Mouse (Mus musculus): ENCODE measurements at regions not wholly inside any gene's neighbourhood (a gene's known extent, or its start where the extent isn't known, plus 50 kb on each side); places are given as distances from the start of the nearest gene placed in this dataset.
A peak's percentile ranks its signal among the peaks of the same experiment; 100 is the strongest.

DNA sequence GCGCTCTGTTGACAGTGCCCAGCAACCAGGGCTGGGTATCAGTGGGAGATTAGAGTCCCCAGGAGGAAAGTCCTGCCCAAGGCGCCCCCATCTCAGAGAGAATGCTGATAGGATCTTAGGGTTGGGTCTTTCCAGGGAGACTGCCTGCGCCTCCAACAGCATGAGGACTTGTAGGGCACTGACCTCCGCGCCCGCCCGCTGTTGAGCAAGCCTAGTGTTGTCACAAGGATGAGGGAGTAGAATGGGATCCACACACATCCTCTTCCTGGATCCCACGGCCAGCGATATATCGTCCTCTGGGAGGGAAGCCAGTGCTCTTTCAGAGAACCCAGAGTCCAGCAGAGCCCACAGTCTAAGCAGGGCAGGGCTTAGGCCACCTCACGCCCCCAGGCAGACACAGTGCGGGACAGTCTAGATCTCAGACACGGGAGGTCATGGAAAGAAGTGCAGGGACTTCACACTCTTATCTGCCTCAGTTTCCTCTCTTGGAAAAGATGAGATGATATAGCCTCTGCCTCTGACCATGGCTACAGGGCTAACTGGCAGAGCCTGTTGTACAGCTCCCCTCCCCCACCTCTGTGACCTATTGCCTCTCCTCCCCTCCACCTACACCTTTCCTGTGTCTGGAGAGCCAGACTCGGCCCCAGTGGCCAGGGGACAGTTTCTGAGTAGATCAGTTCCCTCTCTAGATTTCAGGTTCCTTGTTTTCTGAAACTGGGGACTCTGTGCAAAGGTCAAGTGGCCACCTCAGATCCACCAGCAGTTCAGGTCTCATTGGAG lies 52.0 kb upstream of the Dusp5 start:
- no peak overlapping the region for H3K4me3 ChIP-seq
- H3K36me3 ChIP-seq (ENCODE audit: poor library complexity, severe bottlenecking): no peaks in the 10 kb centered on the region
- no peaks in the 10 kb centered on the region for H3K27me3 ChIP-seq
- H3K4me1 ChIP-seq: no peaks in the 10 kb centered on the region
- no peak overlapping the region for H3K4me2 ChIP-seq
- 78% methylated on average over 14 of the region's 14 CpGs for WGBS
- no peak for ATAC-seq
- no peaks in the 10 kb centered on the region for H3K9me3 ChIP-seq (replicated peaks)
- no peak overlapping the region for H3K27ac ChIP-seq
- H3K9ac ChIP-seq: no peak overlapping the region

DNA sequence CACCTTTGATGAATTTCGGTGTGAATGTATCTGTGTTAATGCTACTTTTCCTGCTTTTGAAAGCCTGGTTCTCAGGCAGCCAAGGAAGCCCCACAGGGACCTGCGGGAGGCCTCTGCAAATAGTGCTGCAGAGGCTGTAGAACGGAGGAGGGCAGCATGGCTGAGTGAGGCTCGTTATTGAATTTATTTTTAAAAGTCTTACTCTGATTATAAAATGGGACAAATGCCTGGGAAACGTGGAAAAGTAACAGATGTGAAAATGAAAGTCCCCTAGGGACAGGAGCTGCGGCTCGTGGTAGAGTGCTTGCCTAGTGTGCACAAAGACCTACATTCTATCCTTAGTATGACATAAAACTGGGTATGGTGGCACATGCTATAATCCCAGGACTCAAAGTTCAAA lies 59.7 kb upstream of the Dusp5 start:
- Histone ChIP-seq H3K4me1 (no peaks in the 10 kb centered on the region), H3K9ac (no peak overlapping the region), H3K27me3 (no peaks in the 10 kb centered on the region), H3K36me3 (ENCODE audit: poor library complexity, severe bottlenecking) (no peaks in the 10 kb centered on the region), H3K4me3 (no peak overlapping the region), H3K4me2 (no peak overlapping the region), H3K27ac (no peak overlapping the region), H3K9me3 (replicated peaks) (peaks cover 7% of the 10 kb centered on the region; the same call in 1 of the 2 replicates)
- WGBS: 52% methylated on average over 7 of the region's 7 CpGs
- no peak for ATAC-seq

DNA sequence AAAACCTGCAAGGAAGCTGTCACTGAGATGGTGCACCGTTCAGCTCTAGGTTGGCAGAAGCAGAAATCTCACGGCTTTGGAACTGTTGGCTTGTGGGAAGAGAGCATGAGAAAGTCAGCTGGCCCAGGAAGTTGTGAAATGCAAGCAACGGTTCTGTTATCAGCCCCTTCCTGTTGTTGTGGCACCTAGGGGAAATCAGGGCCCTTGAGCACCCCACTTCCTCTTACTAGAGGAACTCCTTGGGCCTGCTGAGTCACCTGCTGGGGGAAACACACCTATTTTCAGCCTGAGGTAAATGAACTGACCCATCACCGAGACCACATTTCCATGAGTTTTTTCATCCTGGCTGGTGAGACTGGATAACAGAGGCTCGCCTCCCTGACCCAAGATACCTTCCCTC lies 64.2 kb upstream of the Dusp5 start:
- Histone ChIP-seq H3K4me1 (peaks cover 15% of the 10 kb centered on the region), H3K27ac (no peak overlapping the region), H3K4me2 (no peak overlapping the region), H3K4me3 (no peak overlapping the region), H3K9me3 (replicated peaks) (peaks cover 7% of the 10 kb centered on the region; the same call in 1 of the 2 replicates), H3K36me3 (ENCODE audit: poor library complexity, severe bottlenecking) (no peaks in the 10 kb centered on the region), H3K9ac (no peak overlapping the region), H3K27me3 (no peaks in the 10 kb centered on the region)
- WGBS: 82% methylated on average over 5 of the region's 5 CpGs
- ATAC-seq: no peak

DNA sequence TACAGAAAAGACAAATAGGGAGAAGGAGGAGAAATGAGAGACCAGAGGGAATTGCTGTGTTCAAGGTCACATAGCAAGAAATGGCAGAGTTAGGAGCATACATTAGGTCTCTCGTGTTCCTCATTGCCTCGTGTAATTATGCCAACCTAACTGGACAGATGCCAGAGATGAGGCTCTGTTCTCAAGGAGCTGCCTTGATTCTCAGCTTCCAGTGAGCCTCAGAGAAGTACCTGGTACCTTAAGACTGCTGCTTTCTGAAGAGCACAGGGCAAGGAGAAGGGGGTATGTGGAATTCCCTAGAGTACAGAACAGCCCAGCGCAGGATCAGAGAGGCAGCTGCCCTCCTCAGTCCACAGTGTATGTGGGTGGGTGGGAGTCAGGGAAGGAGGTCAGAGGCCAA lies 64.8 kb upstream of the Dusp5 start:
- Histone ChIP-seq H3K27ac (no peak overlapping the region), H3K36me3 (ENCODE audit: poor library complexity, severe bottlenecking) (no peaks in the 10 kb centered on the region), H3K4me3 (no peak overlapping the region), H3K27me3 (no peaks in the 10 kb centered on the region), H3K9me3 (replicated peaks) (peaks cover 7% of the 10 kb centered on the region; the same call in 1 of the 2 replicates), H3K9ac (no peak overlapping the region), H3K4me2 (no peak overlapping the region), H3K4me1 (peaks cover 20% of the 10 kb centered on the region)
- WGBS: 71% methylated on average over 3 of the region's 3 CpGs
- ATAC-seq: no peak

DNA sequence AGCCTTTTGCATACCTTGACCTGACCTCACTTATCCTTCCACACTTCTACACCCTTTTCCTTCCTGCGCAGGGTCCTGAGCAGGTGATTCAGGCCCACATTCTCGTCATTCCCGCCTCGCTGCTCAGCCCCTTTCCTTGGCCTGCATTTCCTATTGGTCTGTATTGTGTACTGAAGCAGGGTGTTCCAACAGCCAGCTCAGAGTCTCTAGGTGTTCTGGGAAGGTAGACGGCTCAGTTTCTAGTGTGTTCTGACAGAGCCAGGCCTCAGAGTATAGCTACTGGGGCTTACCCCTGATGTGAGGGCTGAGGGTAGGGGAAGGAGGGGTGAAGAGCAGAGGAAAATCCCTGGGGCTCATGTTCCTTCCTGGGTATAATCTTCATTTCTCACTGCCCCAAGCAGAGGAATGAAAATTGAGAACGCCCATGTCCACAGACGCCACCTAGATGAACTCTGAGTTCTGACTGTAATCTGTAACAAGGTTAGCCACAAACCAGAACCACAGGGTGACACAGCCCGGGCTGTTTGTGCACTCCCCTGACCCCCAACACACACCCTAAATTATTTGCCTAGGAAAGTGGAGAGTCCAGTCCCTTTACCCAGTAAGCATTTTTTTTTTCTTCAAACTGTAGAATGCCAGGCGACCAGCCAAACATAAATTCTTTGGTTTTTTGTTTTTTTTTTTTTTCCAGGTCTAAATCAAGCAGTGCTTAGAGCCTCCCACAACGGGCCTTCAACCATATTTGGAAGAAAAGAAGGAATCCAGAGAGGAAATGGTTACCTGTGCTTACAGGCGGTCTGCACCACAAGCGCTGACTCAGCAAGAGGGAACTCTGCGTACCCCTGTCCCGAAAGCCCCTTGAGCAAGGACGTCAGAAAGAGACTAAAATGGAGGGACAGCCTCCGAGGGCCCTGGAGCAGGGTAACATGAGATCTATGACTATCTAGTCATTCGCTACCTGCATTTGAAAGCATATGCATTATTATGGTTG lies 67.6 kb upstream of the Dusp5 start:
- 65% methylated on average over 17 of the region's 17 CpGs for WGBS
- Histone ChIP-seq H3K4me3 (no peak overlapping the region), H3K4me2 (peak overlapping the region; percentile 50), H3K4me1 (peaks cover 28% of the 10 kb centered on the region), H3K9me3 (replicated peaks) (peaks cover 3% of the 10 kb centered on the region; the same call in 1 of the 2 replicates), H3K27me3 (0 out of 2 replicates have a peak, but pooled peaks cover 3% of the 10 kb centered on the region), H3K9ac (no peak overlapping the region), H3K27ac (no peak overlapping the region), H3K36me3 (ENCODE audit: poor library complexity, severe bottlenecking) (no peaks in the 10 kb centered on the region)
- ATAC-seq: no peak

DNA sequence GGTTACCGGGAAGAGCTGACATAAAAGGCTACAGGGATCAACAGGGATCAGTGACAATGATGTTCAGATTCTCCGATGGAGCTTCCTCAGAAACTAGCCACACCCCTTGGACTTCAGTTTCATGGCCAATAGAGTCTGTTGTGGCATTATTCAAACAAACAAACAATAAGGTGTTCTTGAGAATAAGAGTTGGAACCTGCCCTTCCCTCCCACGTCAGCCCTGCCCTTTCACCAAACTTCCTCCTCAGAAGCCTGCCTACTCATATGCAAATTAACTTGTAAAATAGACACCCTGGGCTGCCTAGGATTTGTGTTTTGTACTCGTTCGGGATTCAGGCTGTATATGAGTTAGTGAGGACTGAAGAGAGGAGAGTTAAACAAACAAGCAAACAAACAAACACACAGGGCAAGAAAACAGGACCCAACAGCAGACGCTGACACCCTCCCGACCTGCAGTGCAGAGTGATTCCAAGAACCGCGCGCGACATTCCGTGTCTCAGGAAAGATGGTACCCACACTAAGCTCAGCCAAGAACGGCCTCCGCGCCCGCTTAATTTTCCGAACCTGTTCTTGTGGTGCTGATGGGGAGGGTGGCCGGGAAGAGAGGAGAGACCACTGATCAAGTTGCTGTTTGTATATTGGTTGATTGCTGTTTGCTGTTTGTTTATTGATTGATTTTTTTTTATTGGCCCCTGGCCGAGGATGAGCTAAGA lies 68.4 kb upstream of the Dusp5 start:
- H3K4me3 ChIP-seq: 0 out of 2 replicates have a peak overlapping the region, but pooled peaks have one; percentile 9
- WGBS: 3% methylated on average over 19 of the region's 19 CpGs

DNA sequence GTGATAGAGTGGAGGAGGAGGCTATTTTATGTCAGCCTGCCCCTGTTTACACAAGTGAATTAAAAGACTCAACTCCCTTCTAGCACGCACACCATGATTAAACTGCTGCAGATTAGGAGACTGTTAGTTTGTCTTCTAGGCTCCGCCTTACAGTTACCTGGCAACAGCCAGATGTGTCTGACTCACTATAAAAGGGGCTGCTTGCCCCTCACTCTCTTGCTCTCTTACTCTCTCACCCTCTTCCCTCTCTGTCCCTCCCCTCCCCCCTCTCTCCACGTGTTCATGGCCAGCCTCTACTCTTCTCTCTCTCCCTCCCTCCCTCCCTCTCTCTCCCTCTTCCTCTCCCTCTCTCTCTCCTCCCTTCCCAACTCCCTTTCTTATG lies 69.0 kb upstream of the Smndc1 start:
- no peak overlapping the region for H3K4me2 ChIP-seq

More for the DNA sequence above, 68.4 kb upstream of the Dusp5 start:
- Histone ChIP-seq H3K27ac (no peak overlapping the region), H3K36me3 (ENCODE audit: poor library complexity, severe bottlenecking) (no peaks in the 10 kb centered on the region), H3K27me3 (0 out of 2 replicates have a peak, but pooled peaks cover 3% of the 10 kb centered on the region), H3K9ac (no peak overlapping the region), H3K9me3 (replicated peaks) (no peaks in the 10 kb centered on the region), H3K4me2 (peak overlapping the region; percentile 50), H3K4me1 (peaks cover 28% of the 10 kb centered on the region)
- ATAC-seq: 0 out of 2 replicates have a peak, but pooled peaks have one; percentile 27

DNA sequence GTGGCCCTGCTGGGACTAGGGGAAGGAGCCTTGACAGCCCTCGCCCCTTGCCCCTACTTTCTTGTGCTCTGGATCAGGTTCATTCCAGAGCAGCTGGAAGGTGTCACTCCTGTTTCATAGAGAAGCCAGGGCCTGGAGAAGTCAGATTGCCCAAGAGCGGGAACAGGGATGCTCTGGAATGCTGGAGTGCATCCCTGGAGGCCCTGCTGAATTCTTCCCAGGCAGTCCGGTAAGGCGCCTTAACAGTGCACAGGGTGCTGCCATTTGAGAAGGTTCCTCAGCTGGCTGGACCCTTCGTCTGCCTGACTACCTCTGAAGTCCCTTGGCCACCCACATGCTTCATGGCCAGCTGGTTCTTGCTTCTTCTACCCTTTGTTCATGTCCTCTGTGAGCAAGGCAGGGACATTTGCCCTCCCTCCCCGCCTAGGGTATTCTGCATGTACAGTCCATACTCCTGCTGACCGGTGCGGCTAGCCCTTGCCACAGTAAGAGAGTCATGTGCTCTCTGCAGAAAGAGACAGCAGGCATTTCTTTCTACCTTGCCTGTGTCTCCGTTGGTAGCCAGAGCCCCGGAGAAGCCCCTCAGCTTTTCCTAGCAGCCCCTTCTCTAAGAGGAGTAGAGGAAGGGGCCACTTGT lies 68.5 kb upstream of the Smndc1 start:
- 38% methylated on average over 10 of the region's 10 CpGs for WGBS
- peak overlapping the region; percentile 49; the same call in 1 of the 2 replicates for H3K27ac ChIP-seq
- no peaks in the 10 kb centered on the region for H3K9me3 ChIP-seq (replicated peaks)
- no peaks in the 10 kb centered on the region for H3K36me3 ChIP-seq (ENCODE audit: poor library complexity, severe bottlenecking)
- peaks cover 30% of the 10 kb centered on the region for H3K4me1 ChIP-seq
- no peak overlapping the region for H3K9ac ChIP-seq
- no peak overlapping the region for H3K4me2 ChIP-seq
- peak; percentile 12; the same call in 1 of the 2 replicates for ATAC-seq
- 0 out of 2 replicates have a peak, but pooled peaks cover 3% of the 10 kb centered on the region for H3K27me3 ChIP-seq
- H3K4me3 ChIP-seq: no peak overlapping the region

More for the DNA sequence above, 69.0 kb upstream of the Smndc1 start:
- ATAC-seq: peak; percentile 54
- 13% methylated on average over 3 of the region's 3 CpGs for WGBS
- no peak overlapping the region for H3K9ac ChIP-seq
- no peaks in the 10 kb centered on the region for H3K9me3 ChIP-seq (replicated peaks)
- H3K27me3 ChIP-seq: 0 out of 2 replicates have a peak, but pooled peaks cover 3% of the 10 kb centered on the region
- peaks cover 28% of the 10 kb centered on the region for H3K4me1 ChIP-seq
- 0 out of 2 replicates have a peak overlapping the region, but pooled peaks have one; percentile 49 for H3K27ac ChIP-seq
- H3K36me3 ChIP-seq (ENCODE audit: poor library complexity, severe bottlenecking): no peaks in the 10 kb centered on the region
- no peak overlapping the region for H3K4me3 ChIP-seq

DNA sequence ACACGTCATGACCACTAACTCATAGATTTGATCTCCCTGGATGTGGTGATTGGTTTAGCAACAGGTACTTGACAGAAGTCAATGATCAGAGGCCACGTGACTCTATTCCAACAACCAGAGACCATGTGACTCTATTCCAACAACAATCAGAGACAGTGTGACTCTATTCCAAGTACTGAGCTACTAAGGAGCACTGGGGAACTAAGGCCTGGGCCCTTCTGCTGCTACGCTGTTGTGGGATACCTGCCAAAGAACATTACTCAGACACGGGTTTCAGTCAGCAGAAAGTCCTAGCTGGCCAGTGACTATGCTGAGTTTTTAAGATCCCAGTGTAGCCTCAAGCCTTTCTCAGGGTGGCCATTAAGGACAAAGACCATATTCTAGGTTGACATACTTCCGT lies 66.3 kb upstream of the Smndc1 start:
- Histone ChIP-seq H3K4me2 (no peak overlapping the region), H3K4me1 (peaks cover 44% of the 10 kb centered on the region), H3K27ac (no peak overlapping the region), H3K9ac (no peak overlapping the region), H3K9me3 (replicated peaks) (no peaks in the 10 kb centered on the region), H3K36me3 (ENCODE audit: poor library complexity, severe bottlenecking) (no peaks in the 10 kb centered on the region), H3K27me3 (0 out of 2 replicates have a peak, but pooled peaks cover 3% of the 10 kb centered on the region), H3K4me3 (no peak overlapping the region)
- 89% methylated on average over 5 of the region's 5 CpGs for WGBS
- no peak for ATAC-seq

DNA sequence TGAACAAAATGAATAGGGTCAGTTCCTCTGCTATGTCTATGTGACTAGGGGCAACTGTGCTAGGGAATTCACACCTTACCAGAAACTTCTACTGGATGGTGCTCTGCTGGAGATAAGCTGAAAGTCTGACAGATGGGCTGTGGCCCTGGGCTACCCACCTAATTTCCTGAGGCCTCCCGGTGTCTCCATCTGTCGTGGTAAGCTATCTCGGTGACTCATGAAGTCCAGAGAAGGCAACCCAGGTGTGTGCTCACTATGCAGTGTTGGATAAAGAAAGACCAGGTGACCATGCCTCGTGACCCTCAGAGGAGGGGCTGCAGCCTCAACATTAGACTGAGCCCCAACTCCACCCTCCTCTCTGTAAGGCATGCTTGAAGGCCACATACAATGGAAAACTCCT lies 64.2 kb upstream of the Smndc1 start:
- H3K36me3 ChIP-seq (ENCODE audit: poor library complexity, severe bottlenecking): no peaks in the 10 kb centered on the region
- 86% methylated on average over 4 of the region's 4 CpGs for WGBS

DNA sequence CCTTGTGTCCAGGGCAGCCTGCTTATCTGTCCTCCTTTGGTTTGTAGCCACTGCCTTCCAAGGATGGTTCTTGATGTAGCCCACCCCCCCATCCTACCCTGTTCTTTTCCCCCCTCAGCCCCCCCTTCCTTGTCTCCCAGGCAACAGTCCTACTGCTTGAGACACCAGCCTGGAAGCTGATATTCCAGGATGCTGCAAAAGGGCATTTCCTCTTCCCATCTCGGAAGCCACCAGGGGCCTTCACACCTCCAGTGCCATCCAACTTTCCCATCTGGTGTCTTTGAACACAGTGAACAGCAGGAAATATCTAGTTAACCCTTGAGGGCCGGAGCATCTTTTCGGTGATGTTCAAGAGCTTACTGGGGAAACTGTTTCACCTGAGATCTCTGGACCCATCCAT lies 63.7 kb upstream of the Smndc1 start:
- Histone ChIP-seq H3K9me3 (replicated peaks) (no peaks in the 10 kb centered on the region), H3K9ac (no peak overlapping the region), H3K4me3 (no peak overlapping the region), H3K27me3 (0 out of 2 replicates have a peak, but pooled peaks cover 3% of the 10 kb centered on the region), H3K4me1 (peaks cover 34% of the 10 kb centered on the region), H3K27ac (no peak overlapping the region), H3K4me2 (no peak overlapping the region), H3K36me3 (ENCODE audit: poor library complexity, severe bottlenecking) (no peaks in the 10 kb centered on the region)
- peak; percentile 70 for ATAC-seq
- WGBS: 76% methylated on average over 3 of the region's 3 CpGs

More for the DNA sequence above, 64.2 kb upstream of the Smndc1 start:
- H3K9ac ChIP-seq: no peak overlapping the region
- no peak overlapping the region for H3K27ac ChIP-seq
- H3K4me1 ChIP-seq: peaks cover 40% of the 10 kb centered on the region
- no peak overlapping the region for H3K4me3 ChIP-seq
- no peak overlapping the region for H3K4me2 ChIP-seq
- ATAC-seq: no peak
- H3K9me3 ChIP-seq (replicated peaks): no peaks in the 10 kb centered on the region
- H3K27me3 ChIP-seq: 0 out of 2 replicates have a peak, but pooled peaks cover 3% of the 10 kb centered on the region
